Mouse (Mus musculus) spleen, postnatal 4 days (tissue): ENCODE data around the gene Otud1.
A peak's percentile ranks its signal among the peaks of the same experiment; 100 is the strongest.

ENCODE experiments used
- DNase-seq, 2 experiments: peaks; one replicate each; pipeline ENCODE4 v3.0.0; 2022; ENCODE audit warnings: low spot score in 2 of 2

Otud1 gene

GRCm38 (mm10) chr2:19670851-19671688 is 13.5 kb downstream of the Otud1 start:
- DNase-seq: no peak

DNA sequence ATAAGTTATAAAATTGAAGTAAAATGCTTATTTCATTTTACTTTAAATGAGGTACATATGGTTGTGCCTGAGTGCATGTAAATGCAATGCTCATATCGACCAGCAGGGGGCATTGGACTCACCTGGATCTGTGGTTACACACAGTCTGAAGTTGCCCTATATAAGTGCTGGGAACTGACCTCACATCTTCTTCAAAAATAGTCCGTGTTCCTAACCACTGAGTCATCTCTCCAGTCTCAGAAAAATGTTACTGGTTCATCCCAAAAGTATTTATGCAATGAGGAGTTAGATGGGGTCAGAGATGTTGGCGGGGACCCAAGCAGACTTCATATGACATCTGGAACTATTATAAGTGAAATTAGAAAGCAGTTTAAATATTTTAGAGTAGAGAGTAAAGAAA is 25.4 kb downstream of the Otud1 start:
- peak; percentile 35 to 73 for DNase-seq

GRCm38 (mm10) chr2:19685489-19686147 is 28.1 kb downstream of the Otud1 start:
- DNase-seq: no peak

GRCm38 (mm10) chr2:19690094-19690493 is 32.5 kb downstream of the Otud1 start:
- no peak for DNase-seq

GRCm38 (mm10) chr2:19699573-19700295 is 42.2 kb downstream of the Otud1 start:
- no peak for DNase-seq

DNA sequence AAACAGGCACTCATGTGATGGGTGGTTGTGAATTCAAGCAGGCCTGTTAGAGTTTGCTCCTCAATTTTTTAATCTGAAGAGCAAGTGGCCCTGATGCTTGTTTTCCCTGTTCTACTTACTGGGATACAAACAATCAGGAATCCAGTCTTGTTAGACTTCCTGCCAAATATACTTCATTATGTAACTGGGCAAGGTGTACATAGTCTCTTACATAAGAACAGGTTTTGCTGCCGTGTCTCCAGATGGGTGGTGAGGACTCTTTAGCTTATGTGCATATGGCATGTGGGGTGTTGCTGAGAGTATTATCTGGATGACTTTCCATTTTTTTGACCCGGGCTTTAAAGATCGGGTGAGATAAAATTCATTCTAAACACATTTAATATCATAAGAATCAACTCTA is 43.8 kb downstream of the Otud1 start:
- DNase-seq: no peak

DNA sequence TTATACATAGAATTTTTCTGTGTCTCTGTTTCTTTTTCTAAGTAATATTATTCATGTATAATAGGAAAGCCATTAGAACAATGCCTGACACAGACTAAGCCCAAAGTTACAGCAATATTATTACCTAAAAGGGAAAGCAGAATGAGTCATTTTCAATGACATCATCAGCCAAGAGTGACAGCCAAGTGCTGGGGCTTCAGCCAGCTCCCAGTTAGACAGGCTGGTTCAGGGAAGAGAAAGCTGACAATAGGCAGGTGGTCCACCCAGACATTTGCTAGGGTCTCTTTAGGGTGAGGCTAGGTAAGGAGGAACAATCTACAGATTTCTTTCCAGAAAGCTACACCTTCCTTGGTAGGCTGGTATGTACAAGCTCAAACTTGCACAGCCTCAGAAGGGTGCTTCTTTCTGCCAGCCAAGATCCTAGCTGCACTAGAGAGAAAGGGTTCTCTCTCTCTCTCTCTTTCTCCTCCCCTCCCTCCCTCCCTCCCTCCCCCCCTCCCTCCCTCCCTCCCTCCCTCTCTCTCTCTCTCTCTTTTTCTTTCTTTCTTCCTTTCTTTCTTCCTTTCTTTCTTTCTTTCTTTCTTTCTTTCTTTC is 45.6 kb downstream of the Otud1 start:
- DNase-seq: peak in 1 of 2 experiments; percentile 41

GRCm38 (mm10) chr2:19703670-19704069 is 46.1 kb downstream of the Otud1 start:
- DNase-seq: peak in 1 of 2 experiments; percentile 26

GRCm38 (mm10) chr2:19704272-19704671 is 46.7 kb downstream of the Otud1 start:
- DNase-seq: peak in 1 of 2 experiments; percentile 31

DNA sequence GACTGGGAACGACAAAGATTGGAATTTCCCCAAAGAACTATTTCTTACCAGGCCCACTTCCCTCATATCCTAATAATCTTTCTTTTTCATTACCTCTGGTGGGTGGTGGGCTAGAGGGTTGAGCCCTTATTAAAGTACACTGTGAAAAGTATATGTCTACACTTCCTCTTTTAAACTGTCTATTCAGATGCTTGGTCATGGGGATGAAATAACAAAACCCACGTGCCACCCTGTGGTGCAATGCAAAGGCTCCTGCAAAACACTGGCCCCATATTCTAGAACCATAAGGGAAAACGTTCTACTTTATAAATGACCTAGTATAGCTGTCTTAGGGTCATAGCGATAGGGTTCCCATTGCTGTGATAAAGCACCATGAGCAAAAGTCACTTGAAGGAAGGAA is 49.3 kb downstream of the Otud1 start:
- peak in 1 of 2 experiments; percentile 16 for DNase-seq
